Mouse (Mus musculus) liver, adult (tissue): ENCODE measurements around the gene Anp32e.
"Not testable (repeated sequence)": the region's sequence is repeated elsewhere in the genome, so short reads cannot be mapped to it uniquely, and the experiment has no call there.

Source experiments
- GATA4 ChIP-seq: IDR thresholded peaks from 2 replicates; pipeline ENCODE4 v1.6.1; 2014; ENCODE audit warnings: mild to moderate bottlenecking, low read length; ENCODE audit not compliant: insufficient replicate concordance

The Anp32e gene

GRCm38 (mm10) chr3:95928658-95929503 is at the start of gene Anp32e:
Gene Anp32e, plus strand, starts transcription at chr3:95929246.
- no peak; the same call in 1 of the 2 replicates for TF ChIP-seq GATA4

GRCm38 (mm10) chr3:95881979-95882815 is 46.8 kb upstream of the Anp32e start, which contains the start of gene Ciart:
Gene Ciart, minus strand, starts transcription at chr3:95882251.
- peak; percentile 6; the same call in 1 of the 2 replicates for TF ChIP-seq GATA4

- peak; percentile 0; the same call in 1 of the 2 replicates for TF ChIP-seq GATA4
Observed at GRCm38 (mm10) chr3:95882816-95883425, 46.1 kb upstream of the Anp32e start.

- no peak for TF ChIP-seq GATA4
Observed at GRCm38 (mm10) chr3:95884400-95884799, 44.6 kb upstream of the Anp32e start.

GRCm38 (mm10) chr3:95887596-95887995 is 41.5 kb upstream of the Anp32e start:
- TF ChIP-seq GATA4: no peak

- no peak for TF ChIP-seq GATA4
Observed at GRCm38 (mm10) chr3:95889664-95890063, 39.4 kb upstream of the Anp32e start.

GRCm38 (mm10) chr3:95891211-95892065 is 37.6 kb upstream of the Anp32e start, which contains the start of gene BC028528:
Gene BC028528, minus strand, starts transcription at chr3:95892005.
- no peak for TF ChIP-seq GATA4

GRCm38 (mm10) chr3:95892066-95893052 is 36.7 kb upstream of the Anp32e start:
- TF ChIP-seq GATA4: no peak

- no peak for TF ChIP-seq GATA4
Observed at GRCm38 (mm10) chr3:95893126-95893525, 35.9 kb upstream of the Anp32e start.

- not testable (repeated sequence) for TF ChIP-seq GATA4
Observed at GRCm38 (mm10) chr3:95893606-95894316, 35.3 kb upstream of the Anp32e start, which contains the start of gene Aph1a. Gene Aph1a, plus strand, starts transcription at chr3:95893969.

- no peak for TF ChIP-seq GATA4
Observed at GRCm38 (mm10) chr3:95894317-95895160, 34.5 kb upstream of the Anp32e start.
